In genomic region chr9:29136039-29136438, GRCm38 (mm10) we compare ENCODE assay signal across 13 mouse cellular contexts.
"Had no signal": no experiment of that assay in that cellular context is flagged by ENCODE, and none has a peak within 500 bp of the region (broad histone marks: within the 10 kb centered on the region; RNA-seq: fewer than 3 reads in every experiment).

No protein-coding gene starts in this region.

- DNase-seq: kidney, adult 2 months; kidney, postnatal 25 days; layer of hippocampus, adult 9-11 months; liver; lung, adult 18-20 months; lung, postnatal 10 days; lung, postnatal 36 days; midbrain, embryonic 14.5 days; retina, postnatal 1 day; right cerebral cortex, postnatal 25 days; spleen, adult 18-20 months; thymus, adult 18-20 months; thymus, postnatal 36 days had no signal
